Mouse (Mus musculus): ENCODE data around the gene Srrm4. TPM values are rescaled to one million over a fixed set of nuclear protein-coding genes. Genes with fewer than 3 reads are reported as not detected.

Srrm4 gene
- polyA plus RNA-seq, 1 experiment = 0.06 TPM

DNA sequence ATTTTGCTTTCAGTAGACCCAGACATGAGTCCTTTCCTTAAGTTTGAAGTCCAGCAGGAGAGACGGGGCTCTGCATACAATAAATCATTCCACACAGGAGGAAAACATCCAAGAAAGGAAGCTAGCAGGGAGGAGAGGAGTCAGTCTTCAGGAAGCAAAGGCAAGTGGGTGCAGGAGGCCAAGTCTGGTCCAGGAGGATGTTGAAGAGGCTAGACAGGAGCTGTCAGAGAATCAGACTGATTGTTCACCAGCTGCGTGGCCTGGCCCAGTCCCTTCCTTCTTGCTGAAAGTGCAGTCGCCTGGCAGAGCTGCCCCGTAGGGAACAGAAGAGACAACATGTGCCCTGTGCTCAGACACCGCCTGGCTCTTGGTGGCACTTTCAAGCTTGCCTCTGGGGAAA lies 100.8 kb downstream of the Srrm4 start:
- H3K27me3 ChIP-seq (ENCODE audit: control insufficient read depth, insufficient read depth, insufficient read length) = peaks cover 22% of the 10 kb centered on the region
- no peaks in the 10 kb centered on the region for H3K79me2 ChIP-seq (ENCODE audit: control insufficient read depth, insufficient read depth)
- no peak overlapping the region for H3ac ChIP-seq (ENCODE audit: control insufficient read depth, insufficient read length, low read depth)
- no peaks in the 10 kb centered on the region for H3K36me3 ChIP-seq (ENCODE audit: control insufficient read depth, insufficient read depth)
- H3K4me3 ChIP-seq (ENCODE audit: insufficient read depth, poor library complexity, severe bottlenecking) = no peak overlapping the region
- TF ChIP-seq CEBPB (IDR thresholded peaks at IDR 0.05; ENCODE audit: low read depth) (no peak), MYOG (IDR thresholded peaks at IDR 0.05; ENCODE audit: control insufficient read depth, extremely low read depth, insufficient read length) (no peak), FOSL1 (IDR thresholded peaks at IDR 0.05; ENCODE audit: insufficient read depth, low read length, poor library complexity, severe bottlenecking) (no peak), MYOD1 (IDR thresholded peaks at IDR 0.05; ENCODE audit: control insufficient read depth, insufficient read length, low read depth) (no peak), MAX (IDR thresholded peaks at IDR 0.05) (no peak), USF1 (IDR thresholded peaks at IDR 0.05; ENCODE audit: low read depth) (no peak), CTCF (IDR thresholded peaks at IDR 0.05; ENCODE audit: control insufficient read depth, insufficient read depth, insufficient read length) (no peak)
- no peaks in the 10 kb centered on the region for H3K79me3 ChIP-seq (ENCODE audit: low read depth)

DNA sequence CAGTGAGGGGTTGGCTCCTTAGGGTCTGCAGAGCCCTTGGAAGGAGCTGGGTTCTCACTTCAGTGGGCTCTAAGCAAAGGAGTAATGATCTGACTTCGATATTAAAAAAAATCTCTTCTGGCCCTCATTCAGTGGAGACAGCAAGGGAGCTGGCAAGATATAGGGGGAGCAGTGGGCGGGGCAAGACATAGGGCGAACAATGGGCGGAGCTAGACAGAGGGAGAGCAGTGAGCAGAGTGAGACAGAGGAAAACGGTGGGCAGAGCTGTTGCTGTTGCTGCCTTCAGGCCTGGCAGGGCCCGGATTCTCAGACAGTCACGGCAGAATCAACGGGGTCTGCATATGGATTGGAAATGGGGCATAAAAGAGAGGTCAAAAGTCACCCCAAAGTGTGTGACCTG lies 102.0 kb downstream of the Srrm4 start:
- Histone ChIP-seq H3K36me3 (ENCODE audit: control insufficient read depth, insufficient read depth) (no peaks in the 10 kb centered on the region), H3K79me3 (ENCODE audit: low read depth) (no peaks in the 10 kb centered on the region), H3K4me3 (ENCODE audit: insufficient read depth, poor library complexity, severe bottlenecking) (no peak overlapping the region), H3ac (ENCODE audit: control insufficient read depth, insufficient read length, low read depth) (no peak overlapping the region), H3K27me3 (ENCODE audit: control insufficient read depth, insufficient read depth, insufficient read length) (peaks cover 18% of the 10 kb centered on the region), H3K79me2 (ENCODE audit: control insufficient read depth, insufficient read depth) (no peaks in the 10 kb centered on the region)
- TF ChIP-seq MYOD1 (IDR thresholded peaks at IDR 0.05; ENCODE audit: control insufficient read depth, insufficient read length, low read depth) (no peak), MAX (IDR thresholded peaks at IDR 0.05) (no peak), CTCF (IDR thresholded peaks at IDR 0.05; ENCODE audit: control insufficient read depth, insufficient read depth, insufficient read length) (no peak), CEBPB (IDR thresholded peaks at IDR 0.05; ENCODE audit: low read depth) (no peak), USF1 (IDR thresholded peaks at IDR 0.05; ENCODE audit: low read depth) (no peak), FOSL1 (IDR thresholded peaks at IDR 0.05; ENCODE audit: insufficient read depth, low read length, poor library complexity, severe bottlenecking) (no peak), MYOG (IDR thresholded peaks at IDR 0.05; ENCODE audit: control insufficient read depth, extremely low read depth, insufficient read length) (no peak)

DNA sequence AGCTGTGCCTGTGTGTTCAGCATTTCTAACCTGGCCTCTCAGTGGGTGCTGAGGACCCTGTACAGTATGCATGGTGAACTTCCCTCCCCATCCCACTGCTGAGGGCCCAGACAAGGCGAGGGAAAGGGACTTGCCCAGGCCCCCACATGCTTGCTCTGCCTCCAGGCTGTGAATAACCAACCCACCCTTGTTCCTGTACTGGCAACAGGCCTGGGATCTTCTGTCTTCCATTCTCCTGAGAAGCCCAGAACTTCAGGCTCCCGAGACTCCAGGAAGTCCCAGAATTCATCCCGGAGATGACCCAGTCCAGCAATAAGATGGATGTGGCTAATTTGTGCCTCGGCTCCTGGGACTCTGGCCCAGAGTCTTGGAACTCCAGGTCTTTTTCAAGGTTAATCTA lies 105.5 kb downstream of the Srrm4 start:
- no peak overlapping the region for H3K4me3 ChIP-seq (ENCODE audit: insufficient read depth, poor library complexity, severe bottlenecking)
- H3ac ChIP-seq (ENCODE audit: control insufficient read depth, insufficient read length, low read depth) = no peak overlapping the region
- no peak for TF ChIP-seq FOSL1 (IDR thresholded peaks at IDR 0.05; ENCODE audit: insufficient read depth, low read length, poor library complexity, severe bottlenecking)
- H3K79me3 ChIP-seq (ENCODE audit: low read depth) = no peaks in the 10 kb centered on the region
- no peaks in the 10 kb centered on the region for H3K36me3 ChIP-seq (ENCODE audit: control insufficient read depth, insufficient read depth)
- H3K27me3 ChIP-seq (ENCODE audit: control insufficient read depth, insufficient read depth, insufficient read length) = no peaks in the 10 kb centered on the region
- no peaks in the 10 kb centered on the region for H3K79me2 ChIP-seq (ENCODE audit: control insufficient read depth, insufficient read depth)

DNA sequence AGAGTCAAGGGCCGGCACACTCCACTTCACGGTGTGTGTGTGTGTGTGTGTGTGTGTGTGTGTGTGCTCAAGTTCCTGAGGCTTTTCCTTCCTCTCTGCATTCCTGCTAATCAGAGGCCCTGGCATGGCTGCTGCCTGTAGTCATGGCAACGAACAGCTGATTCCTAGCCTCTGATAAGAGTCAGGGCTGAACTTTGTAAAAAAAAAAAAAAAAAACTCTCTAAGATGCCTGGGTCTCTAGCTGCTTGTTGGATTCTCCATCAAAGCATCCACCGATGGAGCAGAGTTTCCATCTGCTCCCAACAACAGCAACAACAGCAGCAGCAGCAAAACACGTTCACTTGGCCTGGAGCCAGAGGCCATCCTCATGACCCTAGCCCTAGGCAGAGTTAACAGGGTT lies 106.5 kb downstream of the Srrm4 start:
- H3K27me3 ChIP-seq (ENCODE audit: control insufficient read depth, insufficient read depth, insufficient read length) = no peaks in the 10 kb centered on the region
- H3K36me3 ChIP-seq (ENCODE audit: control insufficient read depth, insufficient read depth) = no peaks in the 10 kb centered on the region
- no peak for TF ChIP-seq USF1 (IDR thresholded peaks at IDR 0.05; ENCODE audit: low read depth)
- no peak for TF ChIP-seq MAX (IDR thresholded peaks at IDR 0.05)
- no peak for TF ChIP-seq CTCF (IDR thresholded peaks at IDR 0.05; ENCODE audit: control insufficient read depth, insufficient read depth, insufficient read length)
- TF ChIP-seq MYOD1 (IDR thresholded peaks at IDR 0.05; ENCODE audit: control insufficient read depth, insufficient read length, low read depth) = no peak

DNA sequence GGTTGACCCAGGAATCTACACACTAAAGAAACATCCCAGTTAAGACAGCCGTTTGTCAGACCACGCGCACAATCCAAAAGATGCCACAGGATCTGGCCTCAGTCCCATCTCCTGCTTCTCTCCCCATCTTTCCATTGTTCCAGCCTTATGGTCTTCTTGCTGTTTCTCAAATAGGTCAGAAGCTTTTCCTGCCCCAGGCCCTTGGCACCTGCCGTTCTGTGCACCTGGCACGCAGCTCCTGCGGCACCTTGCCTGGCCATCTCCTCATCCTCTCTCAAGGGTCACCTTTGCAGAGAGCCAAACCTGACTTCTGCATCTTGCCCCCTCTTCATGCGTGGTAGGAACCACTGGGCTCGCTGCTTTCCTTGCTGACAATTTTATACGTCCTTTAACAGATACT lies 107.4 kb downstream of the Srrm4 start:
- H3ac ChIP-seq (ENCODE audit: control insufficient read depth, insufficient read length, low read depth) = no peak overlapping the region
- no peaks in the 10 kb centered on the region for H3K79me3 ChIP-seq (ENCODE audit: low read depth)
- no peaks in the 10 kb centered on the region for H3K27me3 ChIP-seq (ENCODE audit: control insufficient read depth, insufficient read depth, insufficient read length)
- no peaks in the 10 kb centered on the region for H3K79me2 ChIP-seq (ENCODE audit: control insufficient read depth, insufficient read depth)
- TF ChIP-seq CEBPB (IDR thresholded peaks at IDR 0.05; ENCODE audit: low read depth) = no peak
- TF ChIP-seq USF1 (IDR thresholded peaks at IDR 0.05; ENCODE audit: low read depth) = no peak
- no peak for TF ChIP-seq CTCF (IDR thresholded peaks at IDR 0.05; ENCODE audit: control insufficient read depth, insufficient read depth, insufficient read length)
- no peak for TF ChIP-seq FOSL1 (IDR thresholded peaks at IDR 0.05; ENCODE audit: insufficient read depth, low read length, poor library complexity, severe bottlenecking)
- TF ChIP-seq MYOG (IDR thresholded peaks at IDR 0.05; ENCODE audit: control insufficient read depth, extremely low read depth, insufficient read length) = no peak
- TF ChIP-seq MYOD1 (IDR thresholded peaks at IDR 0.05; ENCODE audit: control insufficient read depth, insufficient read length, low read depth) = no peak
- no peak for TF ChIP-seq MAX (IDR thresholded peaks at IDR 0.05)
- no peak overlapping the region for H3K4me3 ChIP-seq (ENCODE audit: insufficient read depth, poor library complexity, severe bottlenecking)
- H3K36me3 ChIP-seq (ENCODE audit: control insufficient read depth, insufficient read depth) = no peaks in the 10 kb centered on the region

More for the DNA sequence above, 106.5 kb downstream of the Srrm4 start:
- Histone ChIP-seq H3K79me2 (ENCODE audit: control insufficient read depth, insufficient read depth) (no peaks in the 10 kb centered on the region), H3K79me3 (ENCODE audit: low read depth) (no peaks in the 10 kb centered on the region), H3ac (ENCODE audit: control insufficient read depth, insufficient read length, low read depth) (no peak overlapping the region), H3K4me3 (ENCODE audit: insufficient read depth, poor library complexity, severe bottlenecking) (no peak overlapping the region)

DNA sequence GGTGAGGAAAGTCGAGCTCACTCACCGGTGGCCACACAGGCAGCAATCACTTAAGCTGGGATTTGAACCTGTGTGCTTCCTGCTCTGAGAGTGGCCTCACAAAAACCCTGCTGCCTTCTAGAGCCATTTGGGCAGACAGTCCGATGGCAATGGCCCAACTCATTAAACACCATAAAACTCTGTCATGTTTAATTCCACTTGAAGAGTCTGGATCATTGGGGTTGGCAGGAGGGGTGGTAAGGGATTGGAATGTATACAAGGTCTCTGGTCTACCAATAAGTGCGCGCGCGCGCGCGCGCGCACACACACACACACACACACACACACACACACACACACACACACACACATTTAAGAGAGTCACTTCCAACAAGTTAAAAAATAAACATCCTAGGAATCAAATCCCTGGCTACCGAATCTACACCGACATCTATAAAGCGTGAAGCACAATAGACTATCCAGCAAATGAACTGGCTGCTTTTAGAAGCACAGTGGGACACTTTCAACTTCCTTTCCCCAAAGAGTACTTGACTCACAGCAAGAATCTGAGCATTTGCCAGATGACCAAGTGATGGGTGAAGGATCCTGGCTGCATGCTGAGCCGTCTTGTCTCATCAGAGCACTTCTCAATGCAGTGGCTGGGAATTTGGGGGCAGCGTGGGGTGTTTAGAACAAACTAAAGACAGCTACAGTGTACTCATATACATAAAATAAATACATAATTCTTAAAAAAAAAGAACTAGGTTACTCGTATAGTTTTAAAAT lies 112.8 kb downstream of the Srrm4 start:
- Histone ChIP-seq H3K79me2 (ENCODE audit: control insufficient read depth, insufficient read depth) (no peaks in the 10 kb centered on the region), H3ac (ENCODE audit: control insufficient read depth, insufficient read length, low read depth) (no peak overlapping the region), H3K27me3 (ENCODE audit: control insufficient read depth, insufficient read depth, insufficient read length) (no peaks in the 10 kb centered on the region), H3K79me3 (ENCODE audit: low read depth) (no peaks in the 10 kb centered on the region), H3K36me3 (ENCODE audit: control insufficient read depth, insufficient read depth) (no peaks in the 10 kb centered on the region), H3K4me3 (ENCODE audit: insufficient read depth, poor library complexity, severe bottlenecking) (no peak overlapping the region)
- TF ChIP-seq MAX (IDR thresholded peaks at IDR 0.05) = no peak
- TF ChIP-seq FOSL1 (IDR thresholded peaks at IDR 0.05; ENCODE audit: insufficient read depth, low read length, poor library complexity, severe bottlenecking) = no peak
- TF ChIP-seq MYOG (IDR thresholded peaks at IDR 0.05; ENCODE audit: control insufficient read depth, extremely low read depth, insufficient read length) = no peak
- no peak for TF ChIP-seq USF1 (IDR thresholded peaks at IDR 0.05; ENCODE audit: low read depth)

Measured in C2C12 (cell line).